Mouse (Mus musculus) liver, embryonic 15.5 days (tissue): ENCODE results near the gene Zfp992. TPM values are rescaled to one million over a fixed set of nuclear protein-coding genes. Genes with fewer than 3 reads are reported as not detected.
"Not testable (repeated sequence)": the region's sequence is repeated elsewhere in the genome, so short reads cannot be mapped to it uniquely, and the experiment has no call there.

Experiments used
- ATAC-seq: fragments of 200-750 bp; cut with Nextera tagmentation; 2 replicates; pipeline ENCODE4 v1.8.0; 2017; ENCODE audit warnings: moderate number of reproducible peaks, mild to moderate bottlenecking, moderate library complexity; ENCODE audit not compliant: insufficient read depth
- H3K27ac ChIP-seq: fragments of 300-500 bp; sonication (generic); replicated peaks from 2 replicates; pipeline ENCODE4 v1.5.1; 2015; ENCODE audit warnings: mild to moderate bottlenecking, inconsistent platforms
- H3K27me3 ChIP-seq: fragments of 300-500 bp; sonication (generic); 2 replicates; pipeline ENCODE4 v1.6.1; 2015; ENCODE audit warnings: mild to moderate bottlenecking, inconsistent platforms
- H3K36me3 ChIP-seq: fragments of 300-500 bp; sonication (generic); replicated peaks from 2 replicates; pipeline ENCODE4 v1.6.1; 2015; ENCODE audit warnings: moderate library complexity, mild to moderate bottlenecking, inconsistent platforms
- H3K4me1 ChIP-seq: fragments of 300-500 bp; sonication (generic); replicated peaks from 2 replicates; pipeline ENCODE4 v1.6.1; 2015; ENCODE audit warnings: inconsistent platforms
- H3K4me2 ChIP-seq: fragments of 300-500 bp; sonication (generic); 2 replicates; pipeline ENCODE4 v1.6.1; 2015; ENCODE audit warnings: moderate library complexity, mild to moderate bottlenecking, inconsistent platforms
- H3K4me3 ChIP-seq: fragments of 300-500 bp; sonication (generic); replicated peaks from 2 replicates; pipeline ENCODE4 v1.5.1; 2015; ENCODE audit warnings: mild to moderate bottlenecking, inconsistent platforms
- H3K9ac ChIP-seq: fragments of 300-500 bp; sonication (generic); 2 replicates; pipeline ENCODE4 v1.6.1; 2015; ENCODE audit warnings: moderate library complexity, mild to moderate bottlenecking, inconsistent platforms
- H3K9me3 ChIP-seq: fragments of 300-500 bp; sonication (generic); replicated peaks from 2 replicates; pipeline ENCODE4 v1.6.1; 2016; ENCODE audit warnings: inconsistent platforms
- WGBS: fragments of 180-500 bp; shearing (Covaris S2); methylation state at CpG from one replicate; pipeline ENCODE4 v1.1.7; 2015; ENCODE audit warnings: mixed read lengths; ENCODE audit not compliant: insufficient replicate concordance; 5-methylcytosine and 5-hydroxymethylcytosine counted together
- polyA plus RNA-seq: library from polyadenylated mRNA; unstranded; fragments of >200 nt; fragmentation: Nextera tagmentation; extraction: Ambion mirVana; gene quantifications from 2 replicates; pipeline ENCODE4 v1.2.1, GENCODE M21; 2015

Zfp992 gene
- polyA plus RNA-seq, 1 experiment from 2014 or later = 1.8 TPM

GRCm38 (mm10) chr4:146454896-146455295 is 6.1 kb downstream of the Zfp992 start:
- Histone ChIP-seq H3K36me3 (peaks cover 17% of the 10 kb centered on the region), H3K9ac (no peak overlapping the region), H3K4me3 (no peak overlapping the region), H3K4me2 (no peak overlapping the region), H3K27ac (no peak overlapping the region), H3K9me3 (peaks cover 43% of the 10 kb centered on the region), H3K4me1 (no peaks in the 10 kb centered on the region), H3K27me3 (no peaks in the 10 kb centered on the region)
- ATAC-seq = peak; percentile 8; the same call in 1 of the 2 replicates
- WGBS = 39% methylated on average over 2 of the region's 2 CpGs

- no peak overlapping the region for H3K27ac ChIP-seq
- no peaks in the 10 kb centered on the region for H3K27me3 ChIP-seq
- H3K4me1 ChIP-seq = no peaks in the 10 kb centered on the region
- peaks cover 44% of the 10 kb centered on the region for H3K9me3 ChIP-seq
- no peak overlapping the region for H3K4me2 ChIP-seq
- H3K9ac ChIP-seq = no peak overlapping the region
- H3K4me3 ChIP-seq = no peak overlapping the region
- peaks cover 17% of the 10 kb centered on the region for H3K36me3 ChIP-seq
- 75% methylated on average over 7 of the region's 7 CpGs for WGBS
- peak; percentile 10; the same call in 1 of the 2 replicates for ATAC-seq
Measured at GRCm38 (mm10) chr4:146455321-146455721, 6.5 kb downstream of the Zfp992 start.

GRCm38 (mm10) chr4:146456061-146456726 is 7.4 kb downstream of the Zfp992 start:
- WGBS = 56% methylated on average over 4 of the region's 4 CpGs
- Histone ChIP-seq H3K36me3 (peaks cover 17% of the 10 kb centered on the region), H3K4me2 (no peak overlapping the region), H3K27ac (no peak overlapping the region), H3K9ac (no peak overlapping the region), H3K4me1 (no peaks in the 10 kb centered on the region), H3K27me3 (no peaks in the 10 kb centered on the region), H3K4me3 (no peak overlapping the region), H3K9me3 (peaks cover 47% of the 10 kb centered on the region)
- ATAC-seq = no peak

- H3K4me3 ChIP-seq = no peak overlapping the region
- H3K9me3 ChIP-seq = peaks cover 47% of the 10 kb centered on the region
- H3K9ac ChIP-seq = no peak overlapping the region
- ATAC-seq = no peak
- 44% methylated on average over 2 of the region's 2 CpGs for WGBS
- no peaks in the 10 kb centered on the region for H3K4me1 ChIP-seq
- no peaks in the 10 kb centered on the region for H3K27me3 ChIP-seq
- no peak overlapping the region for H3K27ac ChIP-seq
- peaks cover 17% of the 10 kb centered on the region for H3K36me3 ChIP-seq
- H3K4me2 ChIP-seq = no peak overlapping the region
Measured at GRCm38 (mm10) chr4:146457126-146457525, 8.3 kb downstream of the Zfp992 start.

- H3K27ac ChIP-seq = no peak overlapping the region
- peak; percentile 3; the same call in 1 of the 2 replicates for ATAC-seq
- H3K4me2 ChIP-seq = no peak overlapping the region
- H3K9ac ChIP-seq = no peak overlapping the region
- H3K4me3 ChIP-seq = no peak overlapping the region
- no peaks in the 10 kb centered on the region for H3K4me1 ChIP-seq
- peaks cover 43% of the 10 kb centered on the region for H3K9me3 ChIP-seq
- 61% methylated on average over 1 of the region's 1 CpGs for WGBS
- peaks cover 17% of the 10 kb centered on the region for H3K36me3 ChIP-seq
- H3K27me3 ChIP-seq = no peaks in the 10 kb centered on the region
Measured at GRCm38 (mm10) chr4:146457720-146458119, 8.9 kb downstream of the Zfp992 start.

- not testable (repeated sequence) for H3K4me1 ChIP-seq, H3K4me3 ChIP-seq, H3K9ac ChIP-seq, H3K27ac ChIP-seq, H3K4me2 ChIP-seq, H3K27me3 ChIP-seq, ATAC-seq
- peaks cover 20% of the 10 kb centered on the region for H3K36me3 ChIP-seq
- WGBS = 58% methylated on average over 5 of the region's 5 CpGs
- H3K9me3 ChIP-seq = peaks cover 32% of the 10 kb centered on the region
Measured at GRCm38 (mm10) chr4:146459822-146460221, 11.0 kb downstream of the Zfp992 start.

DNA sequence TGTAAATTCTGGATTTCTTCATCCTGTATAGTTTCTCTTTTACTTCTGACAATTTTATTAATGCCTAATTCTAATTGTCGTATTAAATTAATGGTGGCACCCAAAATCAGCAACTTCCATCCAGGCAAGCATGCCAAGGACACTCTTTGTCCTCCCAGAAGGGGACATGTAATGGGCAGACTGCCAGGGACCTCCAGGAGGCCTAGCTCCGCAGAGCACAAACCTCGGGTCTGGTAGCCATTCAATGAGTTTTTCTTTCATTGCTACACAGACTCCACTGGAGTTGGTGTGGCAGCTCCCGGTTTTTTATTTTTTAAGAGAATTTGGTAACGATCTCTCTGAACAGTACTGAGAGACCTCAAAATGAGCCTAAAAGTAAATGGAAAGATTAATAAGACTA is 11.9 kb downstream of the Zfp992 start:
- H3K4me3 ChIP-seq, H3K4me1 ChIP-seq, H3K27me3 ChIP-seq, H3K27ac ChIP-seq, H3K4me2 ChIP-seq, ATAC-seq, H3K9ac ChIP-seq: not testable (repeated sequence)
- Histone ChIP-seq H3K36me3 (peaks cover 17% of the 10 kb centered on the region), H3K9me3 (peaks cover 26% of the 10 kb centered on the region)
- WGBS = 65% methylated on average over 5 of the region's 5 CpGs

DNA sequence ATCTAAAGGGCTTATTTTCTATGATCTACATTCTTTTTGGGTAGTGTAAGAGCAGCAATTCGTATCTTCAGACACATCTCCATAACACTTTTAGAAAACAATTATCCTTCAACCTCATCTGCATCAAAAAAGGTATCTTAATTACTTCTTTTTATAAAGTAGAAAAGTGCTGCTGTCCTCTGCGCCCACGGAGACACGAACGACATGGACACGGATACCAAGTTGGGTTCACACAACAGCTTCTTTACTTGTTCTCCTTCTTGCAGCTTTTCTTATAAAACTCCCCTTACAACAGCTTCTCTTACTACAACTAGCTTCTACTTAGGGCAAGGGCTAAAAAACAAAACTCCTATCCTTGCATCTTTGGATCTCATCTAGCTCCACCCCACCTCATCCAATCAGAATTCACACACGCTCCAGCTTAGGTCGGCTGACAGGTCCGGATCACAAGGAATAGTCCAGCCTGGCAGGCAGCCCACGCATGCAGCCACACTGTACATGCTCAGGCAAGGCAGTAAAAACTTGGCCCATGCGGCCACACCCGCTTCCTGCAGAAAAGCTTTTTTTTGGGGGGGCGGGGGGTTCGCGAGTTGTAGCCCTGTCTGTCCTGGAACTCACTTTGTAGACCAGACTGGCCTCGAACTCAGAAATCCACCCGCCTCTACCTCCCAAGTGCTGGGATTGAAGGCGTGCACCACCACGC is 15.0 kb downstream of the Zfp992 start:
- not testable (repeated sequence) for H3K27me3 ChIP-seq, H3K4me2 ChIP-seq, H3K4me1 ChIP-seq, H3K27ac ChIP-seq, H3K36me3 ChIP-seq, H3K9ac ChIP-seq, ATAC-seq, H3K9me3 ChIP-seq, H3K4me3 ChIP-seq
- WGBS = 76% methylated on average over 17 of the region's 19 CpGs

GRCm38 (mm10) chr4:146469984-146470383 is 21.2 kb downstream of the Zfp992 start:
- not testable (repeated sequence) for ATAC-seq, H3K27ac ChIP-seq, H3K4me3 ChIP-seq, H3K4me1 ChIP-seq, H3K9ac ChIP-seq, H3K36me3 ChIP-seq, H3K27me3 ChIP-seq, H3K4me2 ChIP-seq
- 78% methylated on average over 11 of the region's 12 CpGs for WGBS
- H3K9me3 ChIP-seq = peaks cover 10% of the 10 kb centered on the region

GRCm38 (mm10) chr4:146474181-146474580 is 25.4 kb downstream of the Zfp992 start:
- H3K4me1 ChIP-seq, H3K4me2 ChIP-seq, H3K36me3 ChIP-seq, ATAC-seq, H3K27ac ChIP-seq, H3K27me3 ChIP-seq, H3K4me3 ChIP-seq, H3K9ac ChIP-seq: not testable (repeated sequence)
- no CpG with 5 or more reads among the region's 1 CpGs for WGBS
- peaks cover 23% of the 10 kb centered on the region for H3K9me3 ChIP-seq

- not testable (repeated sequence) for H3K9ac ChIP-seq, H3K4me2 ChIP-seq, H3K27me3 ChIP-seq, H3K27ac ChIP-seq, H3K4me1 ChIP-seq, H3K4me3 ChIP-seq, H3K36me3 ChIP-seq
- 45% methylated on average over 74 of the region's 94 CpGs for WGBS
- peaks cover 19% of the 10 kb centered on the region for H3K9me3 ChIP-seq
- peak; percentile 66 for ATAC-seq
Measured at GRCm38 (mm10) chr4:146474716-146475676, 26.2 kb downstream of the Zfp992 start.
